Mouse (Mus musculus) CH12.LX (cell line): Measurements from ENCODE around the gene Emx2. TPM values are rescaled to one million over a fixed set of nuclear protein-coding genes. Genes with fewer than 3 reads are reported as not detected.

Experiments
- DNase-seq: peaks from one replicate; pipeline ENCODE4 v3.0.0-alpha.2; 2013; ENCODE audit errors: extremely low read depth
- H3K27ac ChIP-seq: 2 replicates; pipeline ENCODE4 v1.5.1; 2012; ENCODE audit warnings: low read depth, mild to moderate bottlenecking, control low read depth, moderate library complexity; ENCODE audit not compliant: insufficient read depth
- H3K27me3 ChIP-seq: replicated peaks from 2 replicates; pipeline ENCODE3; 2012; ENCODE audit warnings: inconsistent platforms
- H3K36me3 ChIP-seq, 2 experiments: replicated peaks in 1 of 2; 2 replicates each; pipeline versions ENCODE3 to v1.6.1; 2012; ENCODE audit warnings: inconsistent platforms in 1 of 2, low read length in 1 of 2, mild to moderate bottlenecking in 1 of 2, mixed read lengths in 1 of 2, moderate library complexity in 1 of 2; ENCODE audit not compliant: control insufficient read depth in 1 of 2, insufficient read depth in 1 of 2
- H3K4me1 ChIP-seq, 2 experiments: 2 replicates each; pipeline ENCODE4 v1.6.1; 2012; ENCODE audit warnings: inconsistent platforms in 1 of 2, moderate library complexity in 1 of 2; ENCODE audit not compliant: insufficient read depth in 2 of 2, control insufficient read depth in 1 of 2
- H3K4me2 ChIP-seq: 2 replicates; pipeline ENCODE4 v1.6.1; 2012; ENCODE audit warnings: low read depth, mild to moderate bottlenecking, control low read depth; ENCODE audit not compliant: poor library complexity, insufficient read depth, severe bottlenecking
- H3K4me3 ChIP-seq, 3 experiments: fragments of 150-350 bp in 1 of 3; sonication (generic) in 1 of 3; replicated peaks in 1 of 3; 2 replicates each; pipeline versions ENCODE3 to v1.5.1; 2011 to 2012; ENCODE audit warnings: low read depth in 2 of 3, low read length in 2 of 3, mild to moderate bottlenecking in 2 of 3, moderate library complexity in 2 of 3, control low read depth in 1 of 3, improper control_type of control experiment in 1 of 3, inconsistent platforms in 1 of 3, mixed read lengths in 1 of 3; ENCODE audit not compliant: poor library complexity in 1 of 3
- H3K79me2 ChIP-seq: replicated peaks from 2 replicates; pipeline ENCODE4 v1.6.1; 2012; ENCODE audit warnings: mild to moderate bottlenecking, moderate library complexity; ENCODE audit not compliant: control insufficient read depth, poor library complexity, insufficient read depth, severe bottlenecking; ENCODE audit errors: extremely low read depth
- H3K9ac ChIP-seq: 2 replicates; pipeline ENCODE4 v1.6.1; 2012; ENCODE audit warnings: low read depth, mild to moderate bottlenecking, control low read depth, moderate library complexity; ENCODE audit not compliant: insufficient read depth
- H3K9me3 ChIP-seq: replicated peaks from 2 replicates; pipeline ENCODE3; 2012; ENCODE audit warnings: low read length, inconsistent platforms, mixed read lengths
- CTCF ChIP-seq, 2 experiments: IDR thresholded peaks in 1 of 2; conservative IDR thresholded peaks in 1 of 2; 2 replicates each; pipeline ENCODE4 v1.5.1; 2011 to 2012; ENCODE audit warnings: low read depth in 2 of 2, low read length in 2 of 2, improper control_type of control experiment in 1 of 2, inconsistent platforms in 1 of 2, mild to moderate bottlenecking in 1 of 2, moderate library complexity in 1 of 2
- E2F4 ChIP-seq: IDR thresholded peaks from 2 replicates; pipeline ENCODE4 v1.6.1; 2011; ENCODE audit warnings: low read depth, low read length, improper control_type of control experiment; ENCODE audit not compliant: insufficient replicate concordance
- ELF1 ChIP-seq: IDR thresholded peaks from 2 replicates; pipeline ENCODE4 v1.6.1; 2014; ENCODE audit warnings: low read depth, mild to moderate bottlenecking, inconsistent platforms, low read length, improper control_type of control experiment
- ETS1 ChIP-seq: conservative IDR thresholded peaks from 2 replicates; pipeline ENCODE4 v1.6.1; 2012; ENCODE audit warnings: low read depth, mild to moderate bottlenecking, inconsistent platforms, low read length, improper control_type of control experiment, moderate library complexity
- JUND ChIP-seq: conservative IDR thresholded peaks from 2 replicates; pipeline ENCODE4 v1.6.1; 2011; ENCODE audit warnings: low read depth, low read length, improper control_type of control experiment
- KAT2A ChIP-seq: IDR thresholded peaks from 2 replicates; pipeline ENCODE4 v1.6.1; 2012; ENCODE audit warnings: low read length, improper control_type of control experiment, inconsistent platforms; ENCODE audit not compliant: insufficient replicate concordance
- MAFK ChIP-seq: IDR thresholded peaks from 2 replicates; pipeline ENCODE4 v1.6.1; 2011; ENCODE audit warnings: low read length, improper control_type of control experiment; ENCODE audit not compliant: insufficient replicate concordance
- MAZ ChIP-seq: IDR thresholded peaks from 2 replicates; pipeline ENCODE4 v1.6.1; 2012; ENCODE audit warnings: low read depth, mild to moderate bottlenecking, inconsistent platforms, low read length, improper control_type of control experiment, moderate library complexity
- MEF2A ChIP-seq: IDR thresholded peaks from 2 replicates; pipeline ENCODE4 v1.6.1; 2014; ENCODE audit warnings: low read depth, mild to moderate bottlenecking, inconsistent platforms, low read length, improper control_type of control experiment, borderline replicate concordance
- MXI1 ChIP-seq: IDR thresholded peaks from 2 replicates; pipeline ENCODE4 v1.6.1; 2011; ENCODE audit warnings: mild to moderate bottlenecking, low read depth, low read length, improper control_type of control experiment
- MYC ChIP-seq: IDR thresholded peaks from 2 replicates; pipeline ENCODE4 v1.6.1; 2011; ENCODE audit warnings: low read depth, mild to moderate bottlenecking, improper control_type of control experiment, low read length
- NELFE ChIP-seq: IDR thresholded peaks from 2 replicates; pipeline ENCODE4 v1.6.1; 2011; ENCODE audit warnings: low read depth, low read length, improper control_type of control experiment
- PAX5 ChIP-seq: IDR thresholded peaks from 2 replicates; pipeline ENCODE4 v1.6.1; 2012; ENCODE audit warnings: low read length, inconsistent platforms, mixed read lengths
- POLR2A ChIP-seq: IDR thresholded peaks from 2 replicates; pipeline ENCODE4 v1.6.1; 2011; ENCODE audit warnings: low read depth, mild to moderate bottlenecking, improper control_type of control experiment, low read length
- POLR2AphosphoS2 ChIP-seq: IDR thresholded peaks from 2 replicates; pipeline ENCODE4 v1.6.1; 2011; ENCODE audit warnings: low read depth, low read length, improper control_type of control experiment
- RCOR1 ChIP-seq: conservative IDR thresholded peaks from 2 replicates; pipeline ENCODE4 v1.6.1; 2012; ENCODE audit warnings: low read depth, mild to moderate bottlenecking, inconsistent platforms, low read length, improper control_type of control experiment
- UBTF ChIP-seq: IDR thresholded peaks from 2 replicates; pipeline ENCODE4 v1.6.1; 2012; ENCODE audit warnings: low read depth, mild to moderate bottlenecking, inconsistent platforms, low read length, improper control_type of control experiment, moderate library complexity
- USF2 ChIP-seq: conservative IDR thresholded peaks from 2 replicates; pipeline ENCODE4 v1.6.1; 2011; ENCODE audit warnings: low read depth, low read length, improper control_type of control experiment
- ZMIZ1 ChIP-seq: IDR thresholded peaks from 2 replicates; pipeline ENCODE4 v1.6.1; 2012; ENCODE audit warnings: low read depth, mild to moderate bottlenecking, inconsistent platforms, low read length, improper control_type of control experiment
- ZNF384 ChIP-seq: IDR thresholded peaks from 2 replicates; pipeline ENCODE4 v1.6.1; 2012; ENCODE audit warnings: low read depth, low read length, improper control_type of control experiment, inconsistent platforms
- dilution Hi-C: fragments of 300-500 bp; cut with MboI; formaldehyde crosslinking; loops from 2 replicates; pipeline ENCODE4 v1.14.3; 2020; ENCODE audit warnings: low sequenced_read_pairs; ENCODE audit not compliant: extremely low pct_unique_long_range_greater_than_20kb, extremely low pct_ligation_motif_present
- in situ Hi-C: fragments of 300-500 bp; cut with MboI; formaldehyde crosslinking; loops from 3 replicates; pipeline ENCODE4 v1.14.3; 2019; ENCODE audit warnings: low sequenced_read_pairs, low pct_ligation_motif_present, low pct_unique_long_range_greater_than_20kb, mixed read lengths
- polyA plus RNA-seq: library from polyadenylated mRNA; unstranded; fragments of >175 nt; gene quantifications from 2 replicates; pipeline ENCODE4 v1.2.1, GENCODE M21; 2012; ENCODE audit warnings: low read depth; ENCODE audit not compliant: insufficient read length
- total RNA-seq, 2 experiments: library from RNA; depleted of rRNA; stranded (reverse); fragments of 300-350 nt in 1 of 2; fragments of >200 nt in 1 of 2; gene quantifications; 2 replicates each; pipeline ENCODE4 v1.2.3; 2012 to 2014

Gene Emx2
- total and polyA plus RNA-seq, 3 experiments, result not detected

DNA sequence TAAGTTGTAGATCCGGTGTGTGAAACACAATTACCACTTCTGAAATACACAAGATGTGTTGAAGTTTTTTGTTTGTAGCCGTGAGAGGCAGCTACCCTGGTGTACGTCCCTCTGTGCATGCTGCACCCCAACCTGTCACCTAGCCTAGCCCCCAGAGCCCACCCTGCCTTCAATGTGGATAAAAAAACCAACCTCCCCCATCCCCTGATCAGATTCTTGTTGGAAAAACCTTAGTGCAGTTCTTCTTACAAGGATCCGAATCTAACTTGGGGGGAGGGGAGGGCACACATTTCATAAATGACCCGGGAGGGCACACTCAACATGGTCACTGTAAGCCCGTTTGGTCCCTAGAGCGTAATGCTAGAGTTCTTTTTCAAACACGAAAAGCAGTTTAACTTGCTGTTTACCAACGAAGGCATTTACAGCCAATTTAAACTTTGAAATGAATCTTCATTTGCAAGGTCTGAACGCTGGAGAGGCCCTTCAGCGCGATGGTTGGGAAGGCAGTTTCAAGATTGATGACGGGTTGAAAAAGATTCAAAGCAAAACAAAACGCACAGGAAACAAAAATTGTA is 7.5 kb upstream of the Emx2 start:
- dilution Hi-C loops (no loop called here), in situ Hi-C loops (no loop called here)
- Histone ChIP-seq H3K9ac (no peak overlapping the region), H3K79me2 (no peaks in the 10 kb centered on the region), H3K4me2 (no peak overlapping the region), H3K9me3 (no peaks in the 10 kb centered on the region), H3K4me1 (peaks cover 0 to 21% of the 10 kb centered on the region in 2 experiments; a peak in 2 of 4 replicates), H3K36me3 (no peaks in the 10 kb centered on the region), H3K27me3 (no peaks in the 10 kb centered on the region), H3K27ac (no peak overlapping the region), H3K4me3 (no peak overlapping the region)
- TF ChIP-seq E2F4, result no peak
- no peak for TF ChIP-seq ELF1
- no peak for TF ChIP-seq USF2
- TF ChIP-seq MAFK, result no peak
- no peak for TF ChIP-seq NELFE
- TF ChIP-seq RCOR1, result no peak
- TF ChIP-seq MXI1, result no peak
- no peak for TF ChIP-seq KAT2A
- no peak for TF ChIP-seq ETS1
- TF ChIP-seq ZNF384, result no peak
- TF ChIP-seq UBTF, result no peak
- TF ChIP-seq MAZ, result no peak
- no peak for DNase-seq

DNA sequence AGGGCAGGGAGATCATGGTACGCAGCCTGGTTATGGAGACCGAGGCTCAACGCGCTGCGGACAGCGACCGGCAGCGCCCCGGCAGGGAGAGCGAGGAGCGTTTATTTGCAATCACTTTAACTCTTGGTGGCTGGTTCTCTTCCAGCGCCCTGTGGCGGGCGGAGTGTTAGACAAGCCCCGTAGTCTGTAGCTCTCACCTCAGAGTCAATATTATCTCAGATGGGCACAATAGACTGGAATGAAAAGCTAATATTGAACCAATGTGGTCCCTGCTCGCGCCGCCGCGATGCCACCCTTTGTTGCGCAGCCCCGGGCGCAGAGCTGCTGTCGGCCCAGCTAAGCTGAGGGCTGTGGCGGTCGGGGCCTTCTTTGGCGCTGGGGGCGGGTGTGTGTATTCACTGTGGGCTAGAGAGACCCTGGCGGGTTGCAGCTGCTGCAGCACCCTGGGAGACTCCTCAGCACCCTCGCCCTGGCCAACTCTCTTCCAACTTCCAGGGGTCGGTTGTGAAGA is 6.7 kb upstream of the Emx2 start:
- H3K36me3 ChIP-seq, result no peaks in the 10 kb centered on the region
- H3K9ac ChIP-seq, result no peak overlapping the region
- dilution Hi-C loops, result no loop called here
- H3K27ac ChIP-seq, result no peak overlapping the region
- no peak overlapping the region for H3K4me3 ChIP-seq
- in situ Hi-C loops, result no loop called here
- no peaks in the 10 kb centered on the region for H3K79me2 ChIP-seq
- no peak overlapping the region for H3K4me2 ChIP-seq
- peaks cover 0 to 14% of the 10 kb centered on the region in 2 experiments; a peak in 2 of 4 replicates for H3K4me1 ChIP-seq
- H3K9me3 ChIP-seq, result no peaks in the 10 kb centered on the region
- TF ChIP-seq POLR2AphosphoS2 (no peak), POLR2A (no peak), CTCF (conservative IDR thresholded peaks at IDR 0.05 in 1 of 2, IDR thresholded peaks at IDR 0.05 in 1 of 2; ENCODE audit: low read depth in 2 of 2, low read length in 2 of 2) (no peak), ZMIZ1 (no peak), MYC (no peak), PAX5 (no peak), JUND (no peak), MEF2A (no peak), UBTF (no peak), MAZ (no peak)
- no peak for DNase-seq
- H3K27me3 ChIP-seq, result no peaks in the 10 kb centered on the region
